Mouse (Mus musculus) megakaryocyte, embryonic 14.5 days (primary cell): ENCODE data around the gene Med12.

Experiments
- FLI1 ChIP-seq: IDR thresholded peaks from 2 replicates; pipeline ENCODE4 v1.6.1; 2012; ENCODE audit warnings: low read length, inconsistent platforms, mixed read lengths
- GATA1 ChIP-seq: IDR thresholded peaks from 3 replicates; pipeline ENCODE4 v1.6.1; 2012; ENCODE audit warnings: mixed read lengths, low read length, inconsistent platforms, borderline replicate concordance

- TF ChIP-seq GATA1 = no peak
- TF ChIP-seq FLI1 = no peak
Observed at GRCm38 (mm10) chrX:101345456-101345855, 71.6 kb downstream of the Med12 start.
